Mouse (Mus musculus) stomach, embryonic 14.5 days (tissue): ENCODE results near the gene Itpr3. TPM values are rescaled to one million over a fixed set of nuclear protein-coding genes. Genes with fewer than 3 reads are reported as not detected.

ENCODE experiments used
- ATAC-seq: fragments of 200-750 bp; cut with Nextera tagmentation; 2 replicates; pipeline ENCODE4 v1.8.0; 2017; ENCODE audit warnings: low read depth, moderate TSS enrichment; ENCODE audit not compliant: insufficient number of reproducible peaks, insufficient read depth, low FRiP score
- H3K27ac ChIP-seq: fragments of 300-500 bp; sonication (generic); 2 replicates; pipeline ENCODE4 v1.5.1; 2014; ENCODE audit warnings: mild to moderate bottlenecking, low read length, moderate library complexity, mixed read lengths
- H3K27me3 ChIP-seq: fragments of 300-500 bp; sonication (generic); 2 replicates; pipeline ENCODE4 v1.6.1; 2014; ENCODE audit warnings: low read length, control low read depth, mixed read lengths; ENCODE audit not compliant: control insufficient read depth, insufficient read depth
- H3K36me3 ChIP-seq: fragments of 300-500 bp; sonication (generic); 2 replicates; pipeline ENCODE4 v1.6.1; 2014; ENCODE audit warnings: mild to moderate bottlenecking, control low read depth, low read length, moderate library complexity, mixed read lengths; ENCODE audit not compliant: control insufficient read depth, insufficient read depth
- H3K4me1 ChIP-seq: fragments of 300-500 bp; sonication (generic); 2 replicates; pipeline ENCODE4 v1.6.1; 2014; ENCODE audit warnings: low read length, control low read depth, mixed read lengths; ENCODE audit not compliant: control insufficient read depth, insufficient read depth
- H3K4me2 ChIP-seq: fragments of 300-500 bp; sonication (generic); replicated peaks from 2 replicates; pipeline ENCODE4 v1.6.1; 2014; ENCODE audit warnings: low read depth, low read length, control low read depth
- H3K4me3 ChIP-seq: fragments of 300-500 bp; sonication (generic); 2 replicates; pipeline ENCODE4 v1.5.1; 2014; ENCODE audit warnings: low read depth, low read length, control low read depth
- H3K9ac ChIP-seq: fragments of 300-500 bp; sonication (generic); replicated peaks from 2 replicates; pipeline ENCODE4 v1.6.1; 2014; ENCODE audit warnings: low read depth, mild to moderate bottlenecking, control low read depth, low read length, moderate library complexity, mixed read lengths
- H3K9me3 ChIP-seq: fragments of 300-500 bp; sonication (generic); 2 replicates; pipeline ENCODE4 v1.6.1; 2016; ENCODE audit warnings: low read depth, low read length, control low read depth; ENCODE audit not compliant: control insufficient read depth
- WGBS: fragments of 180-500 bp; shearing (Covaris S2); extraction: QIAGEN DNeasy Blood & Tissue Kit; methylation state at CpG from one replicate; pipeline ENCODE4 v1.1.7; 2014; 5-methylcytosine and 5-hydroxymethylcytosine counted together
- polyA plus RNA-seq: library from polyadenylated mRNA; unstranded; fragments of >200 nt; fragmentation: Nextera tagmentation; extraction: Ambion mirVana; gene quantifications from 2 replicates; pipeline ENCODE4 v1.2.1, GENCODE M21; 2014

Itpr3 gene
- polyA plus RNA-seq, 1 experiment from 2014 or later = 11.5 TPM

GRCm38 (mm10) chr17:27021076-27021475, 36.0 kb upstream of the Itpr3 start:
- H3K36me3 ChIP-seq = peaks cover 27% of the 10 kb centered on the region
- no peaks in the 10 kb centered on the region for H3K27me3 ChIP-seq
- no peak overlapping the region for H3K4me2 ChIP-seq
- H3K9me3 ChIP-seq = no peaks in the 10 kb centered on the region
- H3K27ac ChIP-seq = no peak overlapping the region
- WGBS = 90% methylated on average over 14 of the region's 14 CpGs
- peaks cover 5% of the 10 kb centered on the region; the same call in 1 of the 2 replicates for H3K4me1 ChIP-seq
- H3K4me3 ChIP-seq = no peak overlapping the region
- ATAC-seq = no peak
- no peak overlapping the region for H3K9ac ChIP-seq

GRCm38 (mm10) chr17:27021736-27022135, 35.4 kb upstream of the Itpr3 start:
- peaks cover 27% of the 10 kb centered on the region for H3K36me3 ChIP-seq
- no peak overlapping the region for H3K4me2 ChIP-seq
- 88% methylated on average over 9 of the region's 9 CpGs for WGBS
- no peak overlapping the region for H3K9ac ChIP-seq
- no peak overlapping the region for H3K27ac ChIP-seq
- ATAC-seq = no peak
- no peaks in the 10 kb centered on the region for H3K9me3 ChIP-seq
- H3K4me1 ChIP-seq = peaks cover 5% of the 10 kb centered on the region; the same call in 1 of the 2 replicates
- no peaks in the 10 kb centered on the region for H3K27me3 ChIP-seq
- no peak overlapping the region for H3K4me3 ChIP-seq

- H3K4me2 ChIP-seq = no peak overlapping the region
- no peak overlapping the region for H3K27ac ChIP-seq
- no peak overlapping the region for H3K4me3 ChIP-seq
- no peaks in the 10 kb centered on the region for H3K9me3 ChIP-seq
- ATAC-seq = no peak
- H3K27me3 ChIP-seq = no peaks in the 10 kb centered on the region
- H3K9ac ChIP-seq = no peak overlapping the region
- peaks cover 10% of the 10 kb centered on the region; the same call in 1 of the 2 replicates for H3K4me1 ChIP-seq
- 78% methylated on average over 4 of the region's 4 CpGs for WGBS
- H3K36me3 ChIP-seq = peaks cover 27% of the 10 kb centered on the region
These were observed 33.8 kb upstream of the Itpr3 start for GRCm38 (mm10) chr17:27023342-27023741.

- Histone ChIP-seq H3K27ac (no peak overlapping the region), H3K36me3 (peaks cover 26% of the 10 kb centered on the region), H3K9me3 (no peaks in the 10 kb centered on the region), H3K9ac (no peak overlapping the region), H3K4me3 (no peak overlapping the region), H3K4me2 (no peak overlapping the region), H3K27me3 (no peaks in the 10 kb centered on the region), H3K4me1 (peaks cover 9% of the 10 kb centered on the region; the same call in 1 of the 2 replicates)
- WGBS = 93% methylated on average over 16 of the region's 17 CpGs
- ATAC-seq = no peak
These were observed 31.7 kb upstream of the Itpr3 start for GRCm38 (mm10) chr17:27025326-27025902.

- peaks cover 21% of the 10 kb centered on the region for H3K36me3 ChIP-seq
- no peaks in the 10 kb centered on the region for H3K27me3 ChIP-seq
- peaks cover 9% of the 10 kb centered on the region; the same call in 1 of the 2 replicates for H3K4me1 ChIP-seq
- ATAC-seq = no peak
- 88% methylated on average over 3 of the region's 3 CpGs for WGBS
- H3K9ac ChIP-seq = no peak overlapping the region
- no peak overlapping the region for H3K4me3 ChIP-seq
- H3K4me2 ChIP-seq = no peak overlapping the region
- H3K9me3 ChIP-seq = no peaks in the 10 kb centered on the region
- no peak overlapping the region for H3K27ac ChIP-seq
These were observed 31.2 kb upstream of the Itpr3 start for GRCm38 (mm10) chr17:27025951-27026350.

GRCm38 (mm10) chr17:27027460-27028283, 29.4 kb upstream of the Itpr3 start:
- peaks cover 9% of the 10 kb centered on the region; the same call in 1 of the 2 replicates for H3K4me1 ChIP-seq
- peaks cover 11% of the 10 kb centered on the region for H3K36me3 ChIP-seq
- H3K9ac ChIP-seq = peak overlapping the region; percentile 96
- peak; percentile 19; the same call in 1 of the 2 replicates for ATAC-seq
- no peaks in the 10 kb centered on the region for H3K9me3 ChIP-seq
- H3K4me3 ChIP-seq = peak overlapping the region; percentile 84
- 25% methylated on average over 12 of the region's 12 CpGs for WGBS
- H3K27ac ChIP-seq = peak overlapping the region; percentile 69; the same call in 1 of the 2 replicates
- no peaks in the 10 kb centered on the region for H3K27me3 ChIP-seq
- H3K4me2 ChIP-seq = peak overlapping the region; percentile 77

GRCm38 (mm10) chr17:27028284-27028795, 28.8 kb upstream of the Itpr3 start:
- H3K4me1 ChIP-seq = peaks cover 12% of the 10 kb centered on the region; the same call in 1 of the 2 replicates
- no peaks in the 10 kb centered on the region for H3K27me3 ChIP-seq
- no peaks in the 10 kb centered on the region for H3K9me3 ChIP-seq
- WGBS = under 1% methylated on average over 19 of the region's 19 CpGs
- peaks cover 11% of the 10 kb centered on the region for H3K36me3 ChIP-seq
- H3K4me2 ChIP-seq = peak overlapping the region; percentile 77
- peak overlapping the region; percentile 84 for H3K4me3 ChIP-seq
- peak overlapping the region; percentile 96 for H3K9ac ChIP-seq
- peak; percentile 76 for ATAC-seq
- H3K27ac ChIP-seq = peak overlapping the region; percentile 69; the same call in 1 of the 2 replicates

- H3K9me3 ChIP-seq = no peaks in the 10 kb centered on the region
- 54% methylated on average over 4 of the region's 4 CpGs for WGBS
- ATAC-seq = no peak
These were observed 28.2 kb upstream of the Itpr3 start, which contains the start of gene Bak1 for GRCm38 (mm10) chr17:27028909-27029308. Gene Bak1, minus strand, starts transcription at chr17:27029009.

More at GRCm38 (mm10) chr17:27028909-27029308, 28.2 kb upstream of the Itpr3 start, which contains the start of gene Bak1:
- Histone ChIP-seq H3K36me3 (peaks cover 11% of the 10 kb centered on the region), H3K27ac (peak within 1 kb of the TSS; percentile 69; the same call in 1 of the 2 replicates), H3K4me3 (peak within 1 kb of the TSS; percentile 84), H3K4me2 (peak within 1 kb of the TSS; percentile 77), H3K9ac (peak within 1 kb of the TSS; percentile 96), H3K27me3 (no peaks in the 10 kb centered on the region), H3K4me1 (peaks cover 12% of the 10 kb centered on the region; the same call in 1 of the 2 replicates)
